Mouse (Mus musculus): ENCODE measurements around the gene Arl16. TPM values are rescaled to one million over a fixed set of nuclear protein-coding genes. Genes with fewer than 3 reads are reported as not detected.
A peak's percentile ranks its signal among the peaks of the same experiment; 100 is the strongest.

Arl16 gene
- total RNA-seq, 2 experiments from 2014 or later = 19.8 to 20.2 TPM

DNA sequence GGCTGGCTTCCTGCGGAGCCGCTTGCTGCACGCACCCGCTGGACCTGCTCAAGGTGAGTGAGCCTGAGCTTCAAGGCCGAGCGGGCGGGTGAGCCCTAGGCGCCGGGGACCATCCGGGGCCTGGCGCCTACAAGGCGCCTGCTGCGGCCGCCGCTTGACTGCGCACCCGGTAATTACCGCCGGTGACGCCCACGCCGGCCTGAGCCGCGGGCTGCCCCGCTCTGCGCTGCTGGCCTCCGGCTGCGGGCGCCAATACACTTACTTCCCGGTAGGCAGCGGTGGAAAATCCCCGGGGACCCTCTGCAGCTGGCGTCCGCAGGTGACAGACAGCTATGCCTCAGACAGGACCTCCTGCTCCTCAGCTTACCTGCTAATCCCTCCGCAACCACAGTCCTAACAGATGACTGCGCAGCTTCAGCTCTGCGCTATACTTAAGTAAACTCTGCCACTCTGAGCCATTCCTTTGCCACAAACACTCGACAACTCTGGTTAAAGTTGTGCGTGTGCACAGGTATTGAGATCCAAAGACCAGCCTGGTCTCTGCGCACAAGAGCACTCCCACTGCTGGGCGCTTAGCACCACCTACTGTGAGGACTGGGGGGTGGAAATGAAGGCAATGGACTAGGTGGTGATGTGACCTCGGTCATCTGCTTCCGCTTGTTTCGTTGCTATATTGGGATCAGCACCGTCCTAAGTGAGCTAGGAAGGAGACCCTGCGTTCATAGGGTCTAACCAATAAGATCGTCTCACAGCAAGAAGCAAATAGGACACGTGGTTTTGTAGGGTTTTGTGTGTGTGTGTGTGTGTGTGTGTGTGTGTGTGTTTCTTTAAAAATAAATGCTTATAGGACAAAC, 24.8 kb upstream of the Arl16 start:
- ATAC-seq (replicated peaks; ENCODE audit: poor library complexity) = peak; percentile 44

DNA sequence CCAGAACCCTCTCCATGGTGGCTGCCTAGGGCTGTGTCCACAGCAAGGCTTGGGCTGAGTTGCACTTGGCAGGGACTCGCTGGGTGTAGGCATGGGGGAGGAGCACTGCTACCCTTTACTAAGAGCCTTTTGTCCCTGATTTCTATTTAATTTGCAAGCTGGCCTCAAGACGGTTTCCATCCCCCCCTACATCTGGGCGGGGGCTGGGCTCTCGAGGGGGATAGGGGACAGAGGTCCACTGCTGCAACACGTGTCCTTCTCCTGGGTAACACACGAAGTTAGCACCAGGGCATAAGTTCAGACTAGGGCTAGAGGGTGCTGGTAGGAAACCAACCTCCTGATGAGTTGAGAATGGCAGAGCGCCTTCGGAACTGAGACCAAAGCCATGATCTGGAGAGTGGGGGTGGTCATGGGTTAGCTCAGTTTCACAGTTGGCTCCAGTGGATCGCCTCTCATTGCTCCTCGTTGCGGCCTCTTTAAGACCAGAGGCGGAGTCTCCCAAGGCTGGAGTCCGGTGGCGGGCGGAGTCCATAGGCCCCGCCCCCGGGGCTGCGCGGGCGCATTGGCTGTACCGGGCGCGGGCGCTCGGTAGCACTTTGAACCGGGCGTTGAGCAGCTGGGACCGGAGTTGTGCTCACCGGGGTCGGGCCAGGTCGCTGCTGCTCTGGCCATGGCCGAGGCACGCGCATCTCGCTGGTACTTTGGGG, 24.1 kb upstream of the Arl16 start, which contains the start of gene Slc25a10:
Gene Slc25a10 (plus strand): TSS at position 524 of the 707 bp plus-strand sequence.
- ATAC-seq (replicated peaks; ENCODE audit: poor library complexity) = peak; percentile 53

DNA sequence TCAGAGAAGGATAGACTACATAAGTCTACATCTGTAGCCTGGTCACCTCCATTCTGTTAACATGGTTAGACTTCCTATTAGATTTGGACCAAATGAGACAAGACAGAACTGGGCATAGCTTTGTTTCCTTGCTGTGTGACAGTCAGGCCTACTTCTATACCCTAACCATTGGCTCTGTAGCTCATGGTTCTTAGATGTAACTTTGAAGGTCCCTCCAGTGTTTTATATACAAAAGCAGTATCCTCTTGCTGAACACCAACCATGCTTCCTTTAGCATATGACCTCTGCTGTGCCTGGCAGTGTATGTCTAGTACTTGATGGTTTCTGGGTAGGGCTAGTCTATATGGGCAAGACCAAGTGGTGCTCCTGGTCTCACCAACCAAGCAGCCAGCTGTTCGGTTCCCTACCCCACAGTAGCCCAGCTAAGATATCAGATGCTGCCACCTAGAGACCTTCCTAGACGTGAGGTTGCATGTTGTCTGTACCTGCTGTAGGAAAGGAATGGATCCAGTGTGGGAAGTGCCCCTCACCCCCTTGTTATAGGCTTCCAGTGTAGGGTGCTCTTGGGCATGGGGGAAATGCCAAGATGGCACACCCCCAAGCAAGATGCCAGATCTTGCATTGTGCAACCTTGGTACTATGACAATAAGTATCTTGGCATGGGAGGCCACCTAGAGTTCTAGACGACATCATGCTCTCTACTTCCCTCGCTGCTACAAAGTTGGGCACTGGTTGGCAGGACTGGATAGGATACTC, 23.1 kb upstream of the Arl16 start:
- no peak for ATAC-seq (replicated peaks; ENCODE audit: poor library complexity)

DNA sequence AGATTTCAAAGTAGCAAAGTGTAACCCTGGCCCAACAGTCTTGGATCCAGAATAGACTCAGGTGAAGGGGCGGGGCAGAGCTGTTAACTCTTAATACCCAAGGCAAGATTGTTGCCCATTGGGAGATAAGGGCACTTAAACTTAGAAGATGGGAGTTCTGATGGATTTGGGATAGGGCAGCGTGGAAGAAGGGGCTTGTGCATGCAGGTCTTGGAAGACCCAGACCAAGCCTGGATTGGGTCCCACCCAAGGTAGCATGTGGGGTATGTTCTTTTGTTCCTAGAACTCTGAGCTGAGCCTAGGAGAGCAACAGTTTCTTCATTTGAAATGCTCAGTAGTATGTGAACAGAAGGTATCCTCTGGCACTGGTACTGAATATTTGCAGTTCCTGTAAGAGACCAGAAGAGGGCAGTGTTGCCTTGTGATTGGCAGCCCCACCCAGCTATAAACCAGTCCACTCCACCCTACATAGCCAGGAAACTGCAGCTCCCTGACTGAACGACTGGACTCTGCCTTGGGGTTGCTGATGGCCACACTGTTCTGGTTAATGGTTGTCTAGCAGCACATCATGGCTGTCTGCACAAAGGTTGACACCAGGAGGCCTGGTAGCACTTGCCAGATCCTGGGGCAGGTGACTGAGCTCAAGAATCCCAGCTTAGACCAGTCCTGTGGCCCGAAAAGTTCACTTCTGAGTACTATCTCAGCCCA, 21.8 kb upstream of the Arl16 start:
- peak; percentile 59 for ATAC-seq (replicated peaks; ENCODE audit: poor library complexity)

DNA sequence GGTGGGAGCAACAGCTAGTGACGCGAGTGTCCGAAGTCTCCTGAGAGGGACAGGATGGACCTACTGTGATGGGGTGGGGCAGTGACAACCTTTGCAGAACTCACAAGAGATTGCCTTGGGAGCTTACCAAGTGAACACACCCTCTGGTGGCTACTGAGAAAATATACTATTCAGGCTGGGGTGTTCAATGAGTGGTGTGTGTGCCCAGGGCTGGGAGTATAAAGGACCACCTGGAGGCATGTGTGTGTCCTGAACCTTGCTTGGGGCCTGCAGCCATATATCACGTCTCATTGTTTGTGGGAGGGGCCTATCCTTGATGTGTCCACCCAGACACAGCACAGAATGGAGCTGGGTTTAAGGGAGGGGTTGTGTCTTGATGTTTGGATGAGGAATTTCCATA, 21.1 kb upstream of the Arl16 start:
- no peak for ATAC-seq (replicated peaks; ENCODE audit: poor library complexity)

DNA sequence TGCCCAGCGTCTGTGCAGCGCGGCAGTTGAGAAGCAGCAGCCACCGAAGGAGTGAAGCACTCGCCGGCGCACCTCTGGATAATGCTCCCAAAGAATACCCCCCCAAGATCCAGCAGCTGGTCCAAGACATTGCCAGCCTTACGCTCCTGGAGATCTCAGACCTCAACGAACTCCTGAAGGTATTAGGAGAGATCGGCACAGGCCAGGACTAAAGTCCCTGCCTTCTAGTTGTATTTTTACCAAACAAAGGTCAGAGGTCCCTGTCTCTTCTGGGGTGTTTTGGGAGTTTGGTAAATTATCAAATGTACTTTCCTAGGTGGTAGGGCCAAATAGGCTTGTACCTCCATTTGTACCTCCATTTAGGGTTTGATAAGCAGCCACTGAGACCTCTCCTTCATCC, 17.8 kb upstream of the Arl16 start:
- ATAC-seq (replicated peaks; ENCODE audit: poor library complexity) = no peak

DNA sequence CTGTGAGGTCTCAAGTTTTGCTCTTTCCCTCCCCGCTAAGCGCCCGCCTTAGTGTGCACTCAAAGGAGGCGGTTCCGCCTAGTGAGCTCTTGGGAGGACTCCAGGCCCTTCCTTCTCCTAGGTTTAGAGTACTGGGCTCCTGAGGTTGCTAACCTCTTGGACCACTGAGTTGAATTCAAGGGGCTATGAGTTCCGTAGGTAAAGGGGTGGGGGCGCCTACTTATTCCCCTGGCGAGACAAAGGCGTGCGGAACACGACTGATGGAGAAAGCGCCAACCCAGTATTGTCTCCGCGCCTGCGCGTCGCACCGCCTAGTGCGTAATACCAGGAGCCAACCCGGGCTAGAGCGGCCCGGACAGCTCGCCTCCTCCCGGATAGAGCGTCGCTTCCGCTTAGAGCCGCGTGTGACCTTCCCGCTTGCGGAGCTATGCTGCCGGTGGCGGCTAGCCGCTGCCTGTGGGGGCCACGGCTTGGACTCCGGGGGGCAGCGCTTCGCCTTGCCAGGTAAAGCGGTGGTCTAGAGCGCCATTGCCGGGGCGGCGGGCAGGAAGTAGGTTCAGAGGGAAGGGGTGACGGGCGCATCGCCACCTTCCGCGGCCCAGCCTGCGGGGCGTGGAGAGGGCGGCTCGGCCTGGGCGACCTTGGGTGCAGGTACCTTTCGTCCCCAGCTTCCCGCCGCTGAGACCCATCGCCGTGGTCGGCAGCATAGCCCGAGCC, 17.0 kb upstream of the Arl16 start, which contains the start of gene Mrpl12:
Gene Mrpl12 (plus strand): TSS at position 349 of the 717 bp plus-strand sequence.
- peak; percentile 83 for ATAC-seq (replicated peaks; ENCODE audit: poor library complexity)

DNA sequence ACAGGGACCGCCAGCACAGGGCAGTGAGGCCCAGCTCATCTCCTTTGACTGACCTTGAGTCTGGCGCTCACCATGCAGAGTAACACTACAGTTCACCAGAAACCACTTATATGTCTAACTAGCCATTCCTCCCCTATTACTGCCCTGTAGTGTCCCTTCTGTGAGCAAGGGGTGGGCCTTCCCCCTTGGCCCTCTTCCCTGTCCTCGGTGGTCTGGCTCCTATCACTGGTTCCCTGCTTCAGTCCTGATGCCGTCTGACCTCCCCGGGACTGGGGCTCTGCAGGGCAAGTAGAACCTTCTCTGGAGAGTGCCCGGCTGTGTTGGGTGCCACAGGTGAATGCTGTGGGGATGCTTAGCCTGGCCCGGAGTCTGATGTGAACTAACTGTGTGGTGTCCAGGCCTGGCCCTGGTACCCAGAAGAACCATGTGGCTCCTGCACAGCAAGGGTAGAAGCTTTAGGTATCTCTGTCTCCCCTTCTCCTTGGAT, 16.1 kb upstream of the Arl16 start:
- no peak for ATAC-seq (replicated peaks; ENCODE audit: poor library complexity)

DNA sequence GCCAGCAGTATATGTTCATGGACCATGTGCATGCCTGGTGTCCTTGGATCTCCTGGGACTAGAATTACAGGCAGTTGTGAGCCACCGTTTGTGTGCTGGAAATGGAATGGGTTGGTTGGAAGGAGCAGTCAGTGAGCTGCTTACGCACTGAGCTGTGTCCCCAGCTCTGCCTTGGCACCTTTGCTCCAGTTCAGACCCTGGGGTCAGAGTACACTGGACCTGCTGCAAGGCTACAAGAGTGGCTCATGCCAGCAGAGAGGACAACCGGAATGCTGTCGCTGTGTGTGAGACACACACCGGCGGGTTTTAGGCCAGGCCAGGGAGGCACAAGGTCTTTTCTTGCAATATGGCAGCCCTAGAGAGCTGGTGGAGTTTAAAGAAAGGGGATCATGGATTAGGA, 4.6 kb upstream of the Arl16 start:
- no peak for ATAC-seq (replicated peaks; ENCODE audit: poor library complexity)

DNA sequence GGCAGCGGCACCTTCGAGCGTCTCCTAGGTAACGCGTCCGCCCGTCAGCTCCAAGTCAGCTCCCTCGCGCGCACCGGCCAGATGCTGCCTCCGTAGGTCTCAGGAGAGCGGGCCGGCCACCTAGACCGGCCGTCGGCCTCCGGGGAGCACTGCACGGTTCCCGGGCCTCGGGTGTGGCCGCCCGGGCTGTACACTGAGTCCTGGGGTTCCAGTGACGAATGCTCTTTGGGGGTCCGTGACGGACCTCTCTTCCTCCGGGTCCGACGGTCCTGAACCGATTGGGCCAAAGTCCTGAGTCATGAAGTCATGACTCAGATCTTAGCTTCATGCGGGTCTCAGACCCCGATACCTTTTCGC, 307 bp upstream of the Arl16 start:
- ATAC-seq (replicated peaks; ENCODE audit: poor library complexity) = no peak

DNA sequence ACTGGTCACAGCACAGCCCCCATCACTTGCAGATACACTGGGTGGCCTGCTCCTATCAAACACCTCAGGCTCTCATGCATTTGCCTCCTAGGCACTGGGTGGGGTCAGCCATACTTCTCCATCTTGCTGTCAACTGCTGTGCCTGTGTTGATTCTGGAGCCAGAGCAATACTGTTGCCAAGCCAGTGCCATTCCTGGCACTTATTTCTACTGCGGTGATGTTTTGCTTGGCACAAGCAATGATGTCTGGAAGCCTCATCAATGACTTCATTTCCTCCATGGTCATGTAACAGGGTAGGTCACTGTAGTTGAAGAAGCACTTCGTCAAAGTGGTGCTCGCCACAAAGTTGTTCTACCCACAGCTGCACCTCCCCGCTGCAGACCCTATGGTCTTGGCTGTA, 1.9 kb downstream of the Arl16 start:
- ATAC-seq (replicated peaks; ENCODE audit: poor library complexity) = no peak

DNA sequence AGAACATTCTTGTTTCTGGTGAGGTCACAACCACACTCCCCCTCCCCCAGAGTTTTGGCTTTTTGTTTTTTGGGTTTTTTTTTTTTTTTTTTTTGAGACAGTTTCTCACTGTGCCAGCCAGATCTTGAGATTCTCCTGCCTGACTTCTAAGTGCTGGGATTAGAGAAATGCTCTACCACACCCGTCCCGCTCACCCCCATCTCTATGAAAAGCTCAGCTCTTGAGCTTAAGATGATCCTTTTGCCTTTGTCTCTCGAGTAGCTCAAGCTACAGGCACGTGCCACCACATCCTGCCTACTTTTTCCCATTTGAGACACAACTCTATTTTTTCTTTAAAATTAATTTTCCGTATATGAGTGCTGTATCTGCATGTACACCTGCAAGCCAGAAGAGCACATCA, 3.0 kb downstream of the Arl16 start:
- ATAC-seq (replicated peaks; ENCODE audit: poor library complexity) = no peak

DNA sequence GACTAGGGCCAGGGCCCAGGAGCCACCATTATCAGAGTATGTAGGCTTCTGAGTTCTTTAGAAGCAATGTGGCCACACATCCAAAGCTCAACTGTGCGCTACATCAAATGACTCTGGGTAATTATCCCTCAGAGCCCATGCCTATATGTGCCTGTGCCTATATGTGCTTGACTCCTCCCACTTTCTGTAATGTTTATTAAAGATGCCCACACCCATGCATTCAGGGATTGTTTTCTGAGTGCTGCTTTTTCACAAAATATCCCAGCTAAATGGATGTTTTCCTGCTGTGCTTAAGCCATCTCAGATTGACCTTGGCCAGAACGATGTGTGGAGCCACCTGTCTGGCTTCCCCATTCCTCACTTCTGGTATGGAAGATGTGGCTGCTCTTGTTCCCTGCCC, 3.9 kb downstream of the Arl16 start:
- ATAC-seq (replicated peaks; ENCODE audit: poor library complexity) = no peak

DNA sequence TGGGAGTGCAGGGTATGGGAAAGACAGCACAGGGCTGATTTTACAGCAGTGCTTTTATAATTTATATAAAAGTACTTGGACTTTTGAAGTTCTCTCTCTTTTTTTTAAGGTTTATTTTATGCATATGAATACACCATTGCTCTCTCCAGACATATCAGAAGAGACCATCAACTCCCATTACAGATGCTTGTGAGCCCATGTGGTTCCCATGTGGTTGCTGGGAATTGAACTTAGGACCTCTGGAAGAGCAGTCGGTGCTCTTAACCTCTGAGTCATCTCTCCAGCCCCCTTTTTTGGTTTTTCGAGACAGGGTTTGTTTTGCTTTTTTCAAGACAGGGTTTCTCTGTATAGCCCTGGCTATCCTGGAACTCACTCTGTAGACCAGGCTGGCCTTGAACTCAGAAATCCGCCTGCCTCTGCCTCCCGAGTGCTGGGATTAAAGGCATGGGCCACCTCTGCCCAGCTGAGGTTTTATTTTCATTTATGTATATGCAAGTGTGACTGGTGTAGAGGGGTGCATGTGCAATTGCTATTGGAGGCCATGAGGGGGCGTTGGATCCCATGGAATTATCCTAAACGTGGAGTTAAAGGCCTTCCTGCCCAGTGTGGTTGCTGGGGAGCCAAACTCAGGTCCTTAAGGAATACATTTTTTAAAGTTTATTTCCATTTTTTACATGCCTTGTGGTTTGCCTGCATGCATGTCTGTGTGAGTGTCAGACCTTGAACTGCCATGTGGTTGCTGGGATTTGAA, 8.4 kb downstream of the Arl16 start:
- peak; percentile 41 for ATAC-seq (replicated peaks; ENCODE audit: poor library complexity)

DNA sequence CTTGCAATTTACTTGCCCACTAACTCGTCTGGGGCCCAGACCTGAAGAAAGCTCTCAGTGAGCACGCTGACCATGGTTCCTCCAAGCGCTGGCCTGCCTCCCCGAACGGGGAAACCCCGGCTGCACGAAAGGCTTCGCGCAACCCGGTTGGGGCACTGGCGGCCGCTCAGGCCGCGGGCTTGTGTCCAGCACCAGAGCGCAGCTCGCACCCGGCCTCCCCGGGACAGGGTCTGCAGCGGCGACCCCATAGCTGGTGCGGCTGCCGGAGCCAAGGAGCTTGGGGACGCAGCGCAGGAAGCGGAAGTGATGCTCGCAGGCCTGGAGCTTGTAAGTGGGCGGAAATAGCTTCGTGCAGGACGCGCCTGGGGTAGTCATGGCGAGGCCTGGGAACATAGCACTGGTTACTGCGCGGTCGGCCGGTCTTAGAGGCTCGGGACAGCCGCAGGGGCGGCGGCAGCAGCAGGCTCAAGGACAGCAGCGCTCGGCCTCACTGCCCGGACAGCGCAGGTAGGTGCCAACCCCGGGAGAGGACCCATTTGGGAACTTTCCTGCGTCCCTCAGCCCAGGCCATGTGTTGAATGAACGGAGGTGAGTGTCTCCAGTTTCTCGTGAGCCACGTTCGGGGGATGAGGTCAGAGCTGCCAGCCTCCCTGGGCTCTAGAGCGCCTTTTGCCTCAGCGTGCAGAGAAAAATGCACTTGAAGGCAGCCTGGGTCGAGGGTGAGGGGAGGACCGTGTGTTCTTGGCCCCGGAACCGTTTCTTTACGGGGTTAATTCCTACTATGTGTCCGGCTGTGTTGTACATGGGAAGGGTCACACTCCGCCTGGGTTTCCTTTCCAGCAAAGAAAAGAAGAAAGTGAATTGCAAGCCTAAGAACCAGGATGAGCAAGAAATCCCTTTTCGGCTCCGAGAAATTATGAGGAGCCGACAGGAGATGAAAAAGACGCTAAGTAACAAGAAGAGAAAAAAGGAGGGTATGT, 9.3 kb downstream of the Arl16 start, which contains the start of the genes Oxld1 and Ccdc137:
Gene Oxld1 (minus strand): TSS at position 297 of the 980 bp plus-strand sequence.
Gene Ccdc137 (plus strand): TSS at position 344 of the 980 bp plus-strand sequence.
- ATAC-seq (replicated peaks; ENCODE audit: poor library complexity) = peak; percentile 92

DNA sequence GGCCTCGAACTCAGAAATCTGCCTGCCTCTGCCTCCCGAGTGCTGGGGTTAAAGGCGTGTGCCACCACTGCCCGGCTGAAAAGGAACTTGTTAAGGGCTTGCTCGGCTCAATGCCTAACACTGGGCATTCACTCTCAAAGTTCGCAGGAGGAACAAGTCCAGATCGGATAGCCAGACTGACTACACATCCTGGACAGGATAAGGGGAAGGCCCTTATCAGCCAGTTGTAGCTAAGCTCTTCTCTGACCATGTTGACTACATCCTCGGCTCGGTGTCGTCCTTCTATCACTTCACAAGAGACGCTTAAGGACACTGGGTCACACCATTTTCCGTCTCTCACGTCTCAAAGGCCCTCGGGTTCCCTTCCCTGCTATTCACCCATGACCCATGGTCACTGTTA, 10.0 kb downstream of the Arl16 start:
- peak; percentile 4; the same call in 1 of the 2 replicates for ATAC-seq (replicated peaks; ENCODE audit: poor library complexity)

DNA sequence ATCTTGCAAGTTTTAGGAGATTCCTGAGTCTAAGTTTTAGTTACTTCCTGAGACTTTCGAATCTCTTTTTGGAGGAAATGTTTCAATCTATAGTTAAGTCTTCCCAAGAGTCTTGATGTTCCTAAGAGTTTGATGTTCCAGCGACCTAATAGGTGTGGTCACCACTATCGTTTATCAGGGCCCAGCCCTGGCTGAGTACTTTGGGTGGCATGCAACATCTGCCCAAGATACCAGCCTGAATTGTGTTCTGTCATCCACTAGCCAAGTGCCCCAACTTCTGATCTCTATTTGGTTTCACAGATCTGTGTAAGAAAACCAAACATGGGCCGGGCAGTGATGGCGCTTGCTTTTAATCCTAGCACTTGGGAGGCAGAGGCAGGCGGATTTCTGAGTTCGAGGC, 12.0 kb downstream of the Arl16 start:
- ATAC-seq (replicated peaks; ENCODE audit: poor library complexity) = no peak

DNA sequence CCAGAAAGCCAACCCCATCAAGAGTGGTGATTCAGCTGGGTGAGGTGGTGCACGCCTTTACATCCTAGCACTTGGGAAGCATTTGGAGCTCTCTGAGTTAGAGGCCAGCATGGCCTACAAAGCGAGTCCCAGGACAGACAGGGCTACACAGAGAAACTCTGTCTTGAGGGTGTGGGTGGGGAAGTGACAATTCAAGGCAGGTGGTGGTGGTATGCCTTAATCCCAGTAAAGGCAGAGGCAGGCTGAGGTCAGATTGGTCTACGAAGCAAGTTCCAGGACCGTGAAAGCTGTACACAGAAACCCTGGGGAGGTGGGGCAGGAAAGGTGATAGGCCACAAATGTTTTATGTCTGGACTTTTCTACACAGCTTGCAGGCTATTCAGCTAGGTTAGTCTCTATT, 12.4 kb downstream of the Arl16 start:
- no peak for ATAC-seq (replicated peaks; ENCODE audit: poor library complexity)

Measured in megakaryocyte progenitor cell, adult 5-6 weeks (primary cell).